Mouse (Mus musculus) liver, embryonic 14.5 days (tissue): ENCODE results near the gene Crb3. TPM values are rescaled to one million over a fixed set of nuclear protein-coding genes. Genes with fewer than 3 reads are reported as not detected.

Experiments used
- ATAC-seq: fragments of 200-750 bp; cut with Nextera tagmentation; 2 replicates; pipeline ENCODE4 v1.8.0; 2017; ENCODE audit warnings: moderate number of reproducible peaks, mild to moderate bottlenecking, moderate library complexity; ENCODE audit not compliant: insufficient read depth
- DNase-seq, 3 experiments: peaks; one replicate each; pipeline ENCODE4 v3.0.0-alpha.2; 2012 to 2013; ENCODE audit warnings: low read depth in 3 of 3, low spot score in 3 of 3
- H3K27ac ChIP-seq: fragments of 300-500 bp; sonication (generic); 2 replicates; pipeline ENCODE4 v1.5.1; 2014; ENCODE audit warnings: moderate library complexity, mild to moderate bottlenecking, control low read depth, inconsistent platforms
- H3K27me3 ChIP-seq: fragments of 300-500 bp; sonication (generic); 2 replicates; pipeline ENCODE4 v1.6.1; 2014; ENCODE audit warnings: mild to moderate bottlenecking, low read length, moderate library complexity; ENCODE audit not compliant: control insufficient read depth, insufficient read depth
- H3K36me3 ChIP-seq: fragments of 300-500 bp; sonication (generic); replicated peaks from 2 replicates; pipeline ENCODE4 v1.6.1; 2014; ENCODE audit warnings: low read depth; ENCODE audit not compliant: control insufficient read depth, insufficient read depth
- H3K4me1 ChIP-seq, 2 experiments: fragments of 200-500 bp in 1 of 2; fragments of 300-500 bp in 1 of 2; sonication (generic) in 1 of 2; replicated peaks; 2 replicates each; pipeline ENCODE4 v1.6.1; 2012 to 2014; ENCODE audit warnings: antibody characterized with exemption in 1 of 2, inconsistent platforms in 1 of 2, low read length in 1 of 2; ENCODE audit not compliant: control insufficient read depth in 2 of 2, insufficient read depth in 2 of 2
- H3K4me2 ChIP-seq: fragments of 300-500 bp; sonication (generic); 2 replicates; pipeline ENCODE4 v1.6.1; 2014; ENCODE audit warnings: low read depth, mild to moderate bottlenecking, control low read depth, moderate library complexity
- H3K4me3 ChIP-seq, 2 experiments: fragments of 200-500 bp in 1 of 2; fragments of 300-500 bp in 1 of 2; sonication (generic) in 1 of 2; 2 replicates each; pipeline ENCODE4 v1.5.1; 2012 to 2014; ENCODE audit warnings: low read depth in 2 of 2, low read length in 2 of 2, mild to moderate bottlenecking in 2 of 2, control low read depth in 1 of 2, inconsistent platforms in 1 of 2, moderate library complexity in 1 of 2; ENCODE audit not compliant: insufficient read depth in 1 of 2
- H3K9ac ChIP-seq: fragments of 300-500 bp; sonication (generic); replicated peaks from 2 replicates; pipeline ENCODE4 v1.6.1; 2014; ENCODE audit warnings: mild to moderate bottlenecking, control low read depth, moderate library complexity
- H3K9me3 ChIP-seq: fragments of 300-500 bp; sonication (generic); 2 replicates; pipeline ENCODE4 v1.6.1; 2016; ENCODE audit warnings: low read length, mixed read lengths; ENCODE audit not compliant: control insufficient read depth
- CTCF ChIP-seq: IDR thresholded peaks from 2 replicates; pipeline ENCODE4 v1.5.1; 2016; ENCODE audit warnings: antibody characterized with exemption, low read depth, control low read depth
- EP300 ChIP-seq: IDR thresholded peaks from 2 replicates; pipeline ENCODE4 v1.6.1; 2016; ENCODE audit warnings: antibody characterized with exemption, low read depth
- WGBS: fragments of 180-500 bp; shearing (Covaris S2); extraction: QIAGEN DNeasy Blood & Tissue Kit; methylation state at CpG from one replicate; pipeline ENCODE4 v1.1.7; 2014; ENCODE audit not compliant: insufficient replicate concordance; 5-methylcytosine and 5-hydroxymethylcytosine counted together
- polyA plus RNA-seq, 2 experiments: library from polyadenylated mRNA; depleted of rRNA in 1 of 2; stranded (reverse) in 1 of 2; unstranded in 1 of 2; fragments of >200 nt; fragmentation: Nextera tagmentation in 1 of 2; extraction: Ambion mirVana in 1 of 2; gene quantifications; 2 replicates each; pipeline versions ENCODE4 v1.2.1 to v1.2.3; 2012 to 2014

Gene Crb3
- polyA plus RNA-seq, 2 experiments = 4.4 to 6.1 TPM

DNA sequence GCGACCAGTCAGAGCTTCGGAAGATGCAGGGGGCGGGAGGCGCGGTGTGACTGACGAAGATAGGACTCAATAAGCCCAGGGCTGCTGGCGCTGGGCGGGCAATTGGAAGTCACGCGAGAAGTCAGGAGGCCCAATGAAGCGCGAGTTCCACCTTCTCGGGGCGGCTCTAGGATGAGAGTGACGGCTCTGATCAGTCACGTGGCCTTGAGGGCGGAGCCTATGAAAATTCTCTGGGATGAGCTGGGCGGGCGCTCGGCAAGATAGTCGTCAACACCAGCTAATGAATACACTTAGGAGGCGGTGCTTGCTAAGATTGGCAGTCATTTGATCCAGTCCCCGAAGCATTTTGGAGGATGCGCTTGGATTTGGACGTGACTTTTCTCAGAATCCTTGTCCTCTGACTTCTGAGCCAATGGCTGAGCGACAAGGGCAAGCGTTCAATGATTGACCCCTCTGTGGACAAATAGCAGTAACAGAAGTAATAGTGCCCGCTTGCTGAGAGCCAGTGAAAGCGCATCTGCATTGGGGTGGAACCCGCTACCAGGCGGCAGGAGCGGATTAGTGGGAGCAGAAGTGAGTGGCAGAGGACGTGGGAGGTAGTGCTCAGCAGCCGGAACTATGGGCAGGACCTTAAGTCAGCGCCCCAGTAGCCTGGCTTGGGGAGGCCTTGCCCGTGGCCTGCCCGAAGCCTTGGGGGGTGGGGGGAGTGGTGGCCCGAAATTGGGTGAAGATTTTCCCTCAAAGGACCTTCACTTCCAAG, 27.1 kb upstream of the Crb3 start:
- peak; percentile 100 for DNase-seq
- H3K9me3 ChIP-seq = no peaks in the 10 kb centered on the region
- H3K36me3 ChIP-seq = peaks cover 21% of the 10 kb centered on the region
- WGBS = under 1% methylated on average over 38 of the region's 38 CpGs
- peak overlapping the region; percentile 94 for H3K4me2 ChIP-seq
- peak overlapping the region; percentile 88 for H3K27ac ChIP-seq
- no peak for TF ChIP-seq CTCF
- peak; percentile 53 for TF ChIP-seq EP300
- peak overlapping the region; percentile 84 for H3K9ac ChIP-seq
- H3K4me3 ChIP-seq = peak overlapping the region; percentile 65 to 90
- no peaks in the 10 kb centered on the region for H3K27me3 ChIP-seq
- ATAC-seq = peak; percentile 85
- H3K4me1 ChIP-seq = peaks cover 23 to 27% of the 10 kb centered on the region in 2 experiments

DNA sequence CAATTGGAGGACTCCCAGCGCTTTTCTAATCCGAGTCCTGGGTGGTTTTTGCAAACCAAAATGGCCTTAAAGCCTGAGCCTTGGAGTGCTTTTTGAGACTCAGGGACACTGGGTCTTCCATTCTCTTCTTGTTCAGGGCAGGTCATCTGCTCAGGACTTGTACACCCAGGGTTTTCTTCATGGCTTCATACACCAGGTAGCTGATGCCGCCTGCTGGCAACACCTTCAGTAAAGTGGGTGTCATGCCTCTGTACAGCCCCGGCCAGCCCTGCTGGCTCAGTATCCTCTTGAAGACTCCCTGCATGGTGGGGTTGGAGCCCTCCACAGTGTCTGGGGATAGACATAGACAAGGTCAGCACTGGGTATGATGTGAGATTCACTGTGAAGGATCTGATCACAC, 26.1 kb upstream of the Crb3 start:
- Histone ChIP-seq H3K27ac (peak overlapping the region; percentile 88), H3K9ac (peak overlapping the region; percentile 84; the same call in 1 of the 2 replicates), H3K27me3 (no peaks in the 10 kb centered on the region), H3K4me2 (peak overlapping the region; percentile 94), H3K9me3 (no peaks in the 10 kb centered on the region), H3K4me3 (peak overlapping the region in 1 of 2 experiments; percentile 61; a peak in 2 of 4 replicates), H3K4me1 (peaks cover 20 to 21% of the 10 kb centered on the region in 2 experiments), H3K36me3 (peaks cover 12% of the 10 kb centered on the region)
- 74% methylated on average over 4 of the region's 4 CpGs for WGBS
- DNase-seq (no peak), ATAC-seq (no peak)
- TF ChIP-seq CTCF = 0 out of 2 replicates have a peak, but pooled peaks have one; percentile 31
- no peak for TF ChIP-seq EP300

DNA sequence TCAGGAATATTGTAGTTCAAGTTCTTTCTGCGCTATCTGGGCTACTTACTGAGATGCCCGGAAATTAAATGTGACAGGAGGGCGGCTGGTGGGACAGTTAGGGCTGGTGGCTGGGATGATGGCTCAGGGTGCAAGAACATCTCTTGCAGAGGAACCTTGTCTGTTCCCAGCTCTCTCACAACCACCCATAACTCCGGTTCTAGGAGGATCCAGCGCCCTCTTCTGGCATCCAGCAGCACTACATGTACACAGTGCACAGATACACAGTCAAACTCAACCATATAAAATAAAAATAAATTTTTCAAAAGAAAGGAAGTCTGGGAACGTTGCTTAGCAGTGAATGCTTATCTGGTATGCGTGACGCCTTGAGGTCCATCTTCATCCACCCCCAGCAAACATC, 19.9 kb upstream of the Crb3 start:
- H3K9ac ChIP-seq = no peak overlapping the region
- TF ChIP-seq EP300 (no peak), CTCF (peak; percentile 61)
- 29% methylated on average over 8 of the region's 8 CpGs for WGBS
- no peaks in the 10 kb centered on the region for H3K36me3 ChIP-seq
- H3K9me3 ChIP-seq = no peaks in the 10 kb centered on the region
- H3K4me1 ChIP-seq = no peaks in the 10 kb centered on the region
- no peak for ATAC-seq
- no peak for DNase-seq
- H3K4me2 ChIP-seq = no peak overlapping the region
- no peak overlapping the region for H3K27ac ChIP-seq
- H3K27me3 ChIP-seq = no peaks in the 10 kb centered on the region
- H3K4me3 ChIP-seq = no peak overlapping the region

DNA sequence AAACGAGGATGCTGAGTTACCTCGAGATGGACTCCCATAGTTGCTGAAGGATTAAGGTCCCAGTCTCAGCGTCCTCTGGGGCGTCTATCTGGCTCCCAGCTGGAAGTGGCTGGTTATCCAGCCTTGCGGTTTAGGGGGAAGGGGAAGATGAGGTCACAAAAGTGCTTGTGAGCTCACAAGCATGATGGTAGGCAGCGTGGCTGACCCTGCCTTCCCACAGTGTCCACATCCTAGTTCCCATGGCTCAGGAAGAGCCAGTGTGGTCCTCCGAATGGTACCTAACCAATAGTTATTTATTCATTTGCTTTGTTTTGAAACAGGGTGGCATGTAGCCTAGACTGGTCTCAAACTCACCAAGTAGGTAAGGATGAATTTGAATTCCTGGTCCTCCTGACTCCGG, 17.4 kb upstream of the Crb3 start, which contains the start of gene Slc25a41:
Gene Slc25a41 (minus strand): TSS at position 101 of the 400 bp plus-strand sequence.
- H3K27me3 ChIP-seq = no peaks in the 10 kb centered on the region
- H3K4me2 ChIP-seq = no peak within 1 kb of the TSS
- TF ChIP-seq CTCF (no peak), EP300 (no peak)
- no peak within 1 kb of the TSS for H3K27ac ChIP-seq
- no peaks in the 10 kb centered on the region for H3K36me3 ChIP-seq
- DNase-seq (no peak), ATAC-seq (no peak)
- WGBS = 50% methylated on average over 8 of the region's 8 CpGs
- H3K9ac ChIP-seq = no peak within 1 kb of the TSS
- H3K4me1 ChIP-seq = no peaks in the 10 kb centered on the region
- H3K4me3 ChIP-seq = no peak within 1 kb of the TSS
- H3K9me3 ChIP-seq = no peaks in the 10 kb centered on the region

DNA sequence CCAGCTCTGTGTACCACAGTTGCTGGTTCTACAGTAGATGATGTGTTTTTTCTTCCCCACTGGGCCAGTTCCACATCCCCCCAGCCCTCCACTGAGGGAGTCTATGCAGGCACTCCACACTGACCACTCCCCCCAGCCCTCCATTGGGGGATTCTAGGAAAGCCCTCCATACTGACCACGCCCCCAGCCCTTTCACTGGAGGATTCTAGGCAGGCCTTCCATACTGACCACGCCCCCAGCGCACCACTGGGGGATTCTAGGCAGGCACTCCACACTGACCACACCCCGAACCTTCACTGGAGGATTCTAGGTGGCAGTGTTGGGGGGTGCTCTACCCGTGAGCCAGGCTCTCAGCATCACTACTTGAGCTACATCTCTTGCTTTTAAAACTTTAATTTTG, 11.5 kb upstream of the Crb3 start:
- H3K27ac ChIP-seq = no peak overlapping the region
- no peak for ATAC-seq

More for the DNA sequence above, 11.5 kb upstream of the Crb3 start:
- no peak for TF ChIP-seq EP300
- no peak for TF ChIP-seq CTCF
- H3K4me3 ChIP-seq = no peak overlapping the region
- H3K36me3 ChIP-seq = no peaks in the 10 kb centered on the region
- no peaks in the 10 kb centered on the region for H3K4me1 ChIP-seq
- no peak overlapping the region for H3K4me2 ChIP-seq
- WGBS = 38% methylated on average over 5 of the region's 5 CpGs
- no peak for DNase-seq
- H3K9ac ChIP-seq = no peak overlapping the region
- H3K27me3 ChIP-seq = no peaks in the 10 kb centered on the region
- H3K9me3 ChIP-seq = no peaks in the 10 kb centered on the region
